Mouse (Mus musculus) left cerebral cortex, adult 18-20 months (tissue): ENCODE measurements around the gene Aebp1. TPM values are rescaled to one million over a fixed set of nuclear protein-coding genes. Genes with fewer than 3 reads are reported as not detected.
"Not testable (repeated sequence)": the region's sequence is repeated elsewhere in the genome, so short reads cannot be mapped to it uniquely, and the experiment has no call there.

Experiments used
- DNase-seq, 2 experiments: peaks; one replicate each; pipeline ENCODE4 v3.0.0; 2021 to 2022; ENCODE audit warnings: low spot score in 2 of 2, mixed read lengths in 1 of 2
- total RNA-seq, 2 experiments: library from RNA; stranded (reverse); gene quantifications; 2 replicates each; pipeline ENCODE4 v1.2.3; 2021

Aebp1 gene
- total RNA-seq, 2 experiments from 2014 or later, result 21.4 to 23.5 TPM

DNA sequence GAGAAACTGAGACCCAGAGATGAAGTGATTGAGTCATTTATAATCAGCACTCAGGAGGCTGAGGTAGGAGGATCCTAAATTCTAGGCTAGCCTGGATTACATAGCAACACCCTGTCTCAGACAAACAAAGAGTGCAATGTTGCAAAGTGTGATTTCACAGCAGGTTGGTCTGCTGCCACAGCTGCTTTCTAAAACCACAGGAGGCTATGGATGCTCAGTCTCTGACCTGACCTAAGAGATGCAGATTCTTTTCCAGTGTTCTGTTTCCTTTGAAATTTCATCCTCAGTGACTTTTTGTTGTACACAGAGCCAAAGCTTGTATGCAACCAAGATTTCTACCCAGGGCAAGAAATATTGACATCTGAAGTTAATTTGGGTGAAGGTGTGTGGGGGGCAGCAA, 6.3 kb upstream of the Aebp1 start:
- no peak for DNase-seq

DNA sequence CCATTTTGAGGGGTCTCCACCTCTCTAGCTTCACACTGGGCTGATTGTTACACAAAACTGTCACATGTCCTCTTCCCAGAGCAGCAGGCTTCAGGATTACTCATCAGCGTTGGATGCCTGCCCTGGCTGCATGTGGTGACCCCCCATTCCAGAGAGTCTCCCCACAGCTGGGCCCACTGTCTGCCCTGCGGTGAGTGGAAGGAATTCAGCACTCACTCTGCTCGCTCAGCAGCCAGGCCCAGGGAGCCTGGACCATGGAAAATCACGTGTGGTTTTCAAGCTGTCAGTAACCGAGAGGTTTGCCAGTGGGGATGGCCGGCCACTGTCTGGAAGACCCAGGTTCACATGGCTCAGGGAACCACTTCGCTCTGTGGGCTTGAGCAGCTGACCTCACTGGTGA, 5.8 kb upstream of the Aebp1 start:
- peak; percentile 31 to 36 for DNase-seq

DNA sequence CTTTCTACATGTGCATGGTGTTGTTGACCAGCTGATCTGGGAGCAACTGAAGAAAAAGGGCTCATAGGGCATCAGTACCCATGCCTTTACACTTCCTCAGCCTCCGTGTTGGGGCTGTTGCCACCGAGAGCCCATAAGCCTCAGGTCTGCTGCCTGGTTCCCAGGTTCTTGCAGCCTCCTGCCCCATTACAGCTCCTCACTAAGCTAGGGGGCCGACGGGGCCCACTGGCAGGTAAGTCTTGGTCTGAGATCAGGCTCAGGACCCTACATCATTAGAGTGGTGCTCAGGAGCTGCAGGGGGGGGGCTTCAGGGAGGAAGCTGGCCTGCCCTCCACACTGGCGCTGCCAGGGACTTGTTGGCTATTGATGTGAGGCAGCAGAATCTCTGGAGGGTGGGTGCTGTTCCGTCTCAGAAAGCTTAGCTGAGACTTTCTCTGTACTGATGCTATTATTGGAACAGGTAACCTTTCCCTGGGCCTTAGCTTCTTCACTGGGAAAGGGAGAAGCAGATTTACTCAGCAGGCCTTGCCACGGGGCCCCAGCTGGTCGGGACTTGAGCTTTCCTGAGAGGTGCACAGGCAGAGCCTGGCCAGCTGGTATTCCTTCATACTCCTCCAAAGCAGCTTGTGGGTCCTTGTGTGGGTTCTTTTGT, 5.1 kb upstream of the Aebp1 start:
- no peak for DNase-seq

DNA sequence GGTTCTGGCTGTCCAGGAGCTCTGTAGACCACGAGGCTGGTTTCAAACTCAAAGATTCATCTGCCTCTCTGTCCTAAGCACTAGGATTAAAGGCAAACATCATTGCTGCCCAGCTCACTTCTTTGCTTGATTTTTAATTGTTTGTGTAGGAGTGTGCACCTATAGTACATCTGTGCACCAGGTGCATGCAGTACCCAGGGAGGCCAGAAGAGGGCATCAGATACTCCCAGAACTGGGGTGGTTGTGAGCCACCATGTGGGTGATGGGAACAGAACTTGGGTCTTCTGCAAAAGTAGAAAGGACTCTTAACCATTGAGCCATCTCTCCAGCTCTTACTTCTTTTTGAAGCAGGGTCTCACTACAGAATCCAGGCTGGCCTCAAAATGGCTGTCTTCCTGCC, 3.0 kb upstream of the Aebp1 start:
- no peak for DNase-seq

DNA sequence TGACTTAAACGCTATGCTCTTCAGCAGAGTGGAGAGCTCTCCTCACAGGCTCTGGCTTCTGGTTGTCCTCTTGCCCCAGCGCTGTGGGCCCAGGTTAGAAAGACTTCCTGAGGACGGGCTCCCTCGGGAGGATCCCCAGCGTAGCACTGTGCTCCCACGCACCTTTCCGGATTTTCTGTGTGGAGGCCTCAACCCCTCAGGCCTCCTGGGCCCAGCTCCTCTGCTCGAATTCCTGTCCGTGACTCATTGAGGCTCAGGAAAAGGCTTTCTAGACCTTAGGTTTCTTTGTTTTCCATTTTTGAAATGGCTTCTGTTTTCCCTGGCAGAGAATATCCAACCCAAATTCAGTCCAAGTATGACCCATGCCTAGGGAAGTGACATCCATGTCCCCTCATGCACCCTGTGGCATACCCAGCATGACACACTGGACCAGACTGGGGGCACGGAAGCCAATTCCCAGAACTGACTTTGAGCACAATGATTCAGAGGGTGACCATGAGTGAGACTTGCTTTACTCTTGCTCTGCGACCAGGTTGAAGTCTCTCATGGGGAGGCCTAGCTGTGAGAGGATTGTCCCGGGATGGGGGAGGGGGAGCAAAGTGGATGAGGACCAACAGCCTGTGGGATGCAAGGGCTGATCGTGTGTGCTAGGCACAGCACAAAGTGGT, 1.7 kb upstream of the Aebp1 start:
- no peak for DNase-seq

DNA sequence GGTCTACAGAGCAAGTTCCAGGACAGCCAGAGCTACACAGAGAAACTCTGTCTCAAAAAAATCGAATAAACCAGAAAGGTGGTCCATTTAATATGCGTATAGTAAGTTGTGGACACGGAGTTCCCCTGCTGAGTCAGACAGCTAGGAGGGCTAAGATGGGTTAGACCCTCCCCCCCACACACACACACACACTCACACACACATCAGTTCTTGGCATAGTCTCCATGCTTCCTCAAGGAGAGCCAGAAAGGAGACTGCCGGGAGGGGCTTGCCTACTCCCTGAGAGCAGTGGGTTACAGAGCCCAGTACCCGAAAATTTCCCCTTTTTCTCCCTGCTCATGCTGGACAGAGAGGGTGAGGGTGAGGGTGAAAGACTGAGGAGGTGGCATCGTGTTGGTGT, 1.1 kb upstream of the Aebp1 start:
- no peak for DNase-seq

DNA sequence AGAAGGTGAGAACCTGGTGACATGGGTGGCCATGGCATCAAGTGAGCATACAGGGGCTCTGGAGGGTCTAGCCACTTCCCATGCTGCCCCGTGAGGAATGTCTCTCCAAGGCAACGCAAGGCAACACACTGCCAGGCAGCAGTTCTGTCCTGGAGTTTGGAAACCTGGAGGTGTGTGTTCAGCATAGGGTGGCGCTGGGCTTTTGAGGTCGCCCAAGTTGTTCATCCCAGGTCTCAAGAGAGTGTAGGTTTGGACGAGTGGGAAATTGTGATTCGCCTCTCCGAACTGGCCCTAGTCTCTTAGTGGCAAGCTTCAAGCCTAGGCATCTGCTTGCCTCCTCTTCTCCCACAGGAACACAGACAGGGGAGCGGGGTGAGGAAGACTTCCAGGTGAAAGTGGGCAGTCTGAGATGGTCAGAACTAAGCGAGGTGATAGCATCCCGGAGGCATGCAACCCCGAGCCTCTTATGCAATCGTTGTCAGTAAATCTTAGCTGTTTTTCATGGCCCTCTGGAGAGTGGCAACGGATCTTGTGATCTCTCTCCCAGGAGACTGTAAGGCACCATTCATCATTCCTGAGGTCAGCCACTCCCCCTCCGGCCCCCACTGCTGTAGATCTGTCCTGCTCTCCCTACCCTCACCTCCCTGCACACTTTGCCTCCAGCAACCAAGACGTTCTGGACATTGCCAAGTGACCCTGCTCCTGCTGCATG, 803 bp downstream of the Aebp1 start:
- DNase-seq, result no peak

DNA sequence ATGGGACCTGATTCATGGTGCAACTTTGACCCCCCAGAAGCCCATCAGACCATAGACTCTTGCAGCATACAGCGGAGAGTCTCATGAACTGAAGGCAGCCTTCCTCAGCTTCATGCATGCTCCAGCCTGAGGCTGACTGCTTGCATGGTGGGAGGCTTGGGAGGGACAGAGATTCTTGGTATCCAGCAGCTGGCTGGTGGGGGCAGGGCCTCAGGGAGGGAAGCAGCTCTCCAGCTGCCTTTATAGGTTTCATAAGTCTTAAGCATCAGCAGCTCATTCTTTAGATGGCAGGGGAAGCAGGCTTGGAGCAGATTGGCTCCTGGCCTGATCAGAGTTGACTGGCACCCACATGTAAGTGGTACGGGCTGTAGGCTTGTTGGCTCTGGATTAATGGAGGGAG, 5.4 kb downstream of the Aebp1 start:
- DNase-seq, result no peak

DNA sequence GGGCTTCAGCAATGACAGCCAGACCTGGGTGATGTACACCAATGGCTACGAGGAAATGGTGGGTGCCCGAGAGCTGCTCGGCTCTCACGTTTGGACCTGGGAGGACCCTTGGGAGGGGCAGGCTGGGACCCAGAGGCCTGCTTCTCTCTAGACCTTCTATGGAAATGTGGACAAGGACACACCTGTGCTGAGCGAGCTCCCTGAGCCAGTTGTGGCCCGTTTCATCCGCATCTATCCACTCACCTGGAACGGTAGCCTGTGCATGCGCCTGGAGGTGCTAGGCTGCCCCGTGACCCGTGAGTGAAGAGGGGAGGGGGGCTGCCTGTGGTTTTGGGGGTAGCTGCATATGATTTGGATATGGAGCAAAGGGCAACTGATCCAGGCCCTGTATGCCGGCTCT, 6.6 kb downstream of the Aebp1 start:
- DNase-seq, result no peak

DNA sequence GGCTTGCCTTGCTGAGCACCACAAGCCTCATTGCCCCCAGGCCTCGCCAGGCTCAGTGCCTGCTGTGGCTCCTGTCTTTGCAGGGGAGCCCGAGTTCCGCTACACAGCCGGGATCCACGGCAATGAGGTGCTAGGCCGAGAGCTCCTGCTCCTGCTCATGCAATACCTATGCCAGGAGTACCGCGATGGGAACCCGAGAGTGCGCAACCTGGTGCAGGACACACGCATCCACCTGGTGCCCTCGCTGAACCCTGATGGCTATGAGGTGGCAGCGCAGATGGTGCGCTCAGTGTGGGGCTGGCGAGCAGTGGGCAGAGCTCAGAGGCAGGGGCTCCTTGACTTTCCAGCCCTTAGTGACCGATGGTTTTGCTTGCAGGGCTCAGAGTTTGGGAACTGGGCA, 7.6 kb downstream of the Aebp1 start:
- no peak for DNase-seq

DNA sequence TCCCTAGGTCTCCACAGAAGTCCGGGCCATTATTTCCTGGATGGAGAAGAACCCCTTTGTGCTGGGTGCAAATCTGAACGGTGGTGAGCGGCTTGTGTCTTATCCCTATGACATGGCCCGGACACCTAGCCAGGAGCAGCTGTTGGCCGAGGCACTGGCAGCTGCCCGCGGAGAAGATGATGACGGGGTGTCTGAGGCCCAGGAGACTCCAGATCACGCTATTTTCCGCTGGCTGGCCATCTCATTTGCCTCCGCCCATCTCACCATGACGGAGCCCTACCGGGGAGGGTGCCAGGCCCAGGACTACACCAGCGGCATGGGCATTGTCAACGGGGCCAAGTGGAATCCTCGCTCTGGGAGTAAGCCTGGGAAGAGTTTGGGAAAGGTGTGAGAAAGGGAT, 8.3 kb downstream of the Aebp1 start:
- no peak for DNase-seq

DNA sequence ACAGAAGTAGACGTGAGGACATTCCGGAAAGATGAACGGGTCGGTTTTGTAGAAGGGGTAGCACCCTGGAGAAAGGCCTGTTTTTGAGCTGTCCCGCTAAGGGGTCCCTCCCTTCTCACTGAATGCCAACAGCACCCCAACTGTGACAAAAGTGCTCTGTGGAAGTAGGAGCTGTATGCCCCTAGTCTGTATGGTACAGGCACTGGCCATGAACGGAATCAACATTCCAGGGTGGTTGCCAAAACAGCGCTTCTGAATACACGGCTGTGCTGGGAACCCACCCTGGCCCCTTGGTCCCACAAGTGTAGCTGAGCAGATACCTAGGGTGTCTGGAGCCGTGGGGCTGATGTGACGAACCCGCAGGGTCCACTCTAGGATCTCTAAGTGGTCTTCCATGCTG, 11.0 kb downstream of the Aebp1 start:
- no peak for DNase-seq

DNA sequence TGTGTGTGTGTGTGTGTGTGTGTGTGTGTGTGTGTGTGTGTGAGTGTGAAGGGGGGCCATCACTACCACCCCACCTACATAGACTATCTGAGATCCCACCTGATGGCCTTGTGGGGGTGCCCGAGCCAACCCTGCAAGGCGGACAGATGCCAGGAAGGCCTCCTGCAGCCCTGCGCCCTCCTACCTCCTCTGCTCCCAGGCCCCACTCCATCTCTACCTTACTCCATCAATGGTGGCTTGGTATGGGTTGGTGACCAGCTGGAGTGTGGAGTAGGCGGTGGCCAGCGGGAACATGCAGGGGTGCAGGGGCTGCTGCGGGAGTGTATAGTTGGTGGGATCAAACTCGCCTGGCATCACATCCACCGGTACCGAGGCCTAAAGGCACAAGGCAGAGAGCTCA, 11.4 kb downstream of the Aebp1 start:
- no peak for DNase-seq

DNA sequence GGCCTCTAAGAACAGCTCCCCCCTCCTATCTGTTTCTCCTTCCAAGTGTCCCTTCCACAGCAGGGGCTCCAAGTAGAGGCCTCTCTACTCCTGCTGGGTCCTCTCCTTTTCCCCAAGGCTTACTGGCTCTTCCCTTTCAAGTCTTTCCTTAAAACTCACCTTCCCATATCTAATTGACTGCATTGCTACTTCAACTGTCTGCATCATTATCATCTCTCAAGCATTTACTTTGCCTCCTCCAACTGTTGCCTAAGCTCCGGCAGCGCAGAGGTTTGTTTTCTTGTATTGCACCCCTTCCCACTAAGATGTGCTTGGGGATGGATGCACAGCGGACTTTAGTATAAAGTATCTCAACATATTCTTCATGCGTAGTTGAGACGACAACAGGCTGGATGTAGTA, 15.7 kb downstream of the Aebp1 start:
- no peak for DNase-seq

DNA sequence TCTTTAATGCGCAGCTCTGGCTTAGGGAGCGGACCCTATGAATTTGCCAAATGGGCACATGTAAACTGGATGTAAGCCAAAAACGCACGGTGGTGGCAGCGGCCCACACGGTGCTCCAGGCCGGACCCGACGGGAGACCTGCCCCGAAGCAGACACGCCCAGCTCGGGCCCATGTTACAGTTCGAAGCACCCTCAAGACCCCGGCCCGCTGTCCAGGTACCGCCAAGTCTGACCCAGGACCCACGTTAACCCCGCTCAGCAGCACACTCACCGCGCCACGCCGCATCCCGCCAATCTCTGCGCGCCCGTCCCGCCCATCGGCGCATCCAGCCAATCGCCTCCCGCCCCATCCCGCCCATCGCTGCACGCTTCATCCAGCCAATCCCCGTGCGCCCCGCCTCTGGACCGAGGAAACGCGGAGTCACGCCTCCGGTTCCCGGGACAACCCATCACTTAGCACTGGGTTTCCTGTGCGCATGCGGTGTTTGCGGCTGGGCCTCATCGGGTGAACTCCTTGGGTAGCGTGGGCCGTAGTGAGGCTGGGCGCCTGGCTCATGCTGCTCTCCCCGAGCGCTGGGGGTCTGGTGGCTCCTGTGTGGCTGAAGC, 16.3 kb downstream of the Aebp1 start, which contains the start of gene Pold2:
Gene Pold2, minus strand, starts transcription at position 372 of the 606 bp plus-strand sequence.
- peak; percentile 98 to 99 for DNase-seq

DNA sequence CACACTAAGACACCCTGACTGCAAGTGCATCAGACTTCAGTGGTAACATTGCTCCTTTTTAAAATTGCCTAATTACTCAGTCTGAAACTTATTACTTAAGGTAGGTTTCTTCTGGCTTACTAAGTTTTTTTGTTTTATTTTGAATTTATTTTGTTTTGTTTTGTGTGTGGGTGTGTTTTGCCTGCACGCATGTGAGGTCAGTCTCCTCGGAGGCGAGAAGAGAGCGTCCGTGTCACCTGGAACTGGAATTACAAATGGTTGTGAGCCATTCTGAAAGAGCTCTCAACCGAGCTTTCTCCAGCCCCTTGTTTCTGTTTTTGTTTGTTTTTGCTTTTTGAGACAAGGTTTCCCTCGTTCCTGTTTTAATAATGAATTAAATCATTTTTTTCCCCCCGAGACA, 16.9 kb downstream of the Aebp1 start:
- DNase-seq, result no peak

DNA sequence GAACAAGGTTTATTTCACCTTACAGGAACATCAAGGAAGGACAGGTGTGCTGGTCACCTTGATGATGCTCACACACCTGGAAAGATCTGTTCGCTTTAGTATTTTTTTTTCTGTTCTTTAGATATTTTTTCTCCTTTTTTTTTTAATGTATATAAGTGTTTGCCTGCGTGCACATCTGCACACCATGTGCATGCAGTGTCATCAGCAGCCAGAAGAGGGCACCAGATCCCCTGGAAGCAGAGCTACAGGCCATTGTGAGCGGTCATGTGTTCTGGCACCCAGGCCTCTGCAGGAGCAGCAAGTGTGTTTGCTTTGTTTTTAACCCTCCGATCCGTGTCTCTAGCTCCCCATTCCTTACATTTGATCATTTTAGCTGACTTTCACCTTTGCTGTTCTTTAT, 18.2 kb downstream of the Aebp1 start:
- DNase-seq, result peak; percentile 43 to 65

DNA sequence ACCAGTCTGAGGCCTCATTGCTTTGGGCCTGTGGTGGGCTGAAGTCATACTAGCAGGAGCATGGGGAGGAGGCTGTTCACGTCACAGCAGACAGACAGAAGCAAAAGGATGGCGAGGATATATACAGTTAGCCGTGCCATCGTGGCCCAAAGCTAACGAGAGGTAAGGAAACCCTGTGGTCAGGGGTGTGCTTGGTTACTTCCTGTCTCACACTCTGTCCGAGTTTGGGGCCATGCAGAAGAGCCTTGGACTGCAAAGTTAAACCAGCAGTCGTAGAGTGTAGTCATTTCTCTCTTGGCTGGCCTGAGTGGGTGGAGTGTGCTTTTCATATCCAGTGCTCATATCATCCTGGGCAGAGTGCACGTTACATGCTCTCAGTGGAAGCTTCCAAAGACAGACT, 20.8 kb downstream of the Aebp1 start:
- DNase-seq, result no peak

DNA sequence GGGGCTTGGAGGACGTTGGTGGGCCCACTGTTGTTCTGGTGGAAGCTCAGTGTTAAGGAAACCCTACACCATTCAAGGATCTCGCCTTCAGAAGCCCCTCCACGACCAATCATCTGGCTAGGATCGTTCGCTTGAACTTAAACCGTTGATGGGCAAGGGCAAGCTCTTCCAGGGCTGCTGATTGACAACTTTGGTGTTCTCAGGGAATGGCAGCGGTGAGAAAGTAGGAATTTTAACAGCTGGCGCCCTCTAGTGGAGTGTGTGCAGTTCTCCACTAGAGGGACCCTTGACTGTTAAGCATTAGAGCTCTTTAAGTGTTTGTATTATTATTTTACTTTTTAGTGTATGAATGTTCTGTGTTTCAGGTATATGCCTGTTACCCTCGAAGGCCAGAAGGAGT, 24.4 kb downstream of the Aebp1 start:
- DNase-seq, result peak; percentile 68 to 78

DNA sequence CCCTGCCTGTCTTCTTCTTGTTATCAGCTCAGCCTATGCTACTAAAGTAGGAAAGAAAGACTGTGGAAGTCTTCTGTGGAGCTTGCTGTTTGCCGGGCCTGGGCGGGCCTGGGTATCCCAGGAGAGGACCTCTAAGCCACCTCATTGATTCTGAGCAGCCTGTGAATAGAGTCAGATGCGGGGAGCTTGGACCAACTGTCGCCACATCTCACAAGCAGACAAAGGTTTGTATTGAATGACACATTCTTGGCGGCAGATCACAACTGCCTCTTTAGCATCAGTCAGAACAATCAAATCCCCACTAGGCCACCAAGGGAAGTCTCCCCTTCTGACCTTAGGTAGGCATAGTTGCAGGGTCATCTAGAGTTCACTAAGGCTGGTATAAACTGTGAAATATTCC, 25.5 kb downstream of the Aebp1 start:
- no peak for DNase-seq

DNA sequence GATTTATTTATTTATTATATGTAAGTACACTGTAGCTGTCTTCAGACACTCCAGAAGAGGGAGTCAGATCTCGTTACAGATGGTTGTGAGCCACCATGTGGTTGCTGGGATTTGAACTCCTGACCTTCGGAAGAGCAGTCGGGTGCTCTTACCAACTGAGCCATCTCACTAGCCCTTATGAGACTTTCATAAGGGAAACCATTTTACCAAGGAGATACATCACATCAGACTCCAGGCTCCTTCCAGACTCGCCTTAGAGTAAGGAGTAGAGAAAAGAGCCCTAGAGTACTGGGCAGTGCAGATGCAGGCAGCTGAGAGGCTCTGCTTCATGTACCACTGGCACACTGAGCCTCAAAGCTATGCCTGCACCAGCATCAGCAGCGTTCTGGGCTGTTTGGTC, 26.8 kb downstream of the Aebp1 start:
- not testable (repeated sequence) for DNase-seq

DNA sequence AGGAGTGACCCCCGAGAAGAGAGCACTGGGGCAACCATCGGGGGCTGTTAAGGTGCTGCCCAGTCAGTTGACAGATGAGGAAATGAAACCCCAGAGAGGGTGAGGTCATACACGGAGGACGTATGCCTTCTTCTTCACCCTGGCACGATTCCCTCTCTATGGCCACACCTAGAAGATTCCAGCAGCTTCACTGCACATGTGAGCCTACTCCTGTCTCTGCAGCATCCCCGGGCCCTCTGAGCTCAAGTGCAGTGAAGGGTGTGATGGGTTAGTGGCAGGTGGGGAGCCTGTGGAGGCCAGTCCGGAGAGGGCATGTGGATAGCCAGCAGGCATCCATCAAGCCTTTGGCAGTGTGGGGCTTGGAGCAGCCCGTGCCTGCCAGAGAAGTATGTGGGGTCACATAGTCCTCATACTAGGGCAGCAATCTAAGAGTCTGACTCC, 30.4 kb downstream of the Aebp1 start:
- no peak for DNase-seq
